Mouse (Mus musculus) mouse trophoblast stem cell (cell line): Measurements from ENCODE around the gene Myog.

Source experiments
- in situ Hi-C, 2 experiments: fragments of 300-500 bp; cut with MseI, MboI; formaldehyde crosslinking; loops; 2 replicates in 1 of 2; 3 replicates in 1 of 2; pipeline ENCODE4 v1.15.1; 2025

The Myog gene

DNA sequence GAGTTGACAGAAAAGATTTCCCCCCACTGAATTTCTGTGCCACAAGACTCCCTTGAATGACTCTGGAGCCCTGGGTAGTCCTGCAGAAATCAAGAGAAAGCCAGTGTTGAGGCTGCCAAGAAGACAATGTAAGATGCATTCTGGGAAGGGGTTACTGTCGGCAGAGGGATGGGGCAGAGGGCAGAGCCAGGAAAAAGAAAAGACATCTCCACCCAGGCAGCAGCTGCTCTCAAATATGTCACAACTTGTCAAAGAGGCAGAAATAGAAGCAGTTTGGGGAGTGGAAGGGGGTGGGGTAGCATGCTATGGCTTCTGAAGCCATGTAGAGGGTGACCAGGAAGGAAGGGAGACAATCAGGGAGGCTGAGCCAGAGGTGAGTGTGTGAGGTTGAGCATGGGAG lies 6.7 kb upstream of the Myog start:
- in situ Hi-C loops = no loop called here

DNA sequence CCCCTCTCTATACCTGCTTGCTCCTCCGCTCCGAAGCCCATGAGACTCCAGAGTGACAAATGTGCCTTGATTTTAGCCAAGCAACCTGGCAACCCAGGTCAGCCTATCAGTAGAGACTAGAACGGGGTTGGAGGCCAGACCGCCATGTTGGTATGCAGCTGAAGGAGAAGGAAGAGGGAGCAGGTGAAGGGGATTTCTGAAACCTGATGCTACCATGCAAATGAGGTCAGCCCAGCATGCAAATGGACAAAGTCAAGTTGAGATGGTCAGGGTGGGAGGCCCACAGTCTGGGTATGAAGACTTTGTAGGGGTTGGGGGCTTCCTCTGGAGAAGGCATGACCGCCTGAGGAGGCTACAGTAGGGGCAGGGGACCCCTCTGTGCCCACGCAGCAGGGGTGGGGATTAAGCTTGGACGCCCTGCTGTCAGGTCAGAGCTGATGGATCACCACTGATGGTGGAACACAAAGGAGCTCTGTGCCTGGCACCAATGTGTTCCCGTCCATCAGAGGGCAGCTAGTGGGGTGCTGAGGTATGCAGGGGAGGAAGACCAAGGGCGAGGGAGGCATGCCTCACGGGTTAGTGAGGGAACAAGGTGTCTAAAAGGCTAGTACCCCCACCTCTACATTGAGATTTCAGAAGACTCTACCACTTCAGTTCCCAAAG lies 4.2 kb upstream of the Myog start:
- in situ Hi-C loops = no loop called here

DNA sequence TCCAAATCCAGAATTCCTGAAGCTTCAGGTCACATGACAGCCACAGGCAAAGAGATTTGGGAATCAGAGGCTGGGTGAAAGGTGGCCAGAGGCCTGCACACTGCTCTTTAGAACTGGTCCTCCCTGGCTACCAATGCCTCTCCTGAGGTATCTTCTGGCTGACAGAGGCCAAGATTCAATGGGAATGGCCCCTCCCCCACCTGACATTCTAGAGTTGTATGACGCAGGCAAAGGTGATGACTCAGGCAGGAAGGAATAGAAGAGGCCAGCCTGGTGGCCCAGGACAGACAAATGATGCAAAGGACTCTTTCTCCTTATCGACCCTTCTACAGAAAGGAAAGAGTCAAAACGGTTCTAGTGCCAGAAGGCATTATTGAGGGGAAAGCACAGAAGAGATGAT lies 1.6 kb upstream of the Myog start:
- in situ Hi-C loops = no loop called here

DNA sequence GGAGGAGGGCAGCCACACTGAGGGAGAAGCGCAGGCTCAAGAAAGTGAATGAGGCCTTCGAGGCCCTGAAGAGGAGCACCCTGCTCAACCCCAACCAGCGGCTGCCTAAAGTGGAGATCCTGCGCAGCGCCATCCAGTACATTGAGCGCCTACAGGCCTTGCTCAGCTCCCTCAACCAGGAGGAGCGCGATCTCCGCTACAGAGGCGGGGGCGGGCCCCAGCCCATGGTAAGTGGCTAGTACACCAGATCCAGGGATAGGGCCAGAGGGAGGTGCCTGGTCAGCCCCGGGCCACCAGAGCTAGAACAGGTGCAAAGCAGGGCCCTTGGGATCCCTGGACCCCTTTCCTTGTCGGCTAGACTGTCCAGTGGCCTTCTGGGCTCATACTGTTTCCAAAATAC lies 511 bp downstream of the Myog start:
- in situ Hi-C loops = no loop called here

DNA sequence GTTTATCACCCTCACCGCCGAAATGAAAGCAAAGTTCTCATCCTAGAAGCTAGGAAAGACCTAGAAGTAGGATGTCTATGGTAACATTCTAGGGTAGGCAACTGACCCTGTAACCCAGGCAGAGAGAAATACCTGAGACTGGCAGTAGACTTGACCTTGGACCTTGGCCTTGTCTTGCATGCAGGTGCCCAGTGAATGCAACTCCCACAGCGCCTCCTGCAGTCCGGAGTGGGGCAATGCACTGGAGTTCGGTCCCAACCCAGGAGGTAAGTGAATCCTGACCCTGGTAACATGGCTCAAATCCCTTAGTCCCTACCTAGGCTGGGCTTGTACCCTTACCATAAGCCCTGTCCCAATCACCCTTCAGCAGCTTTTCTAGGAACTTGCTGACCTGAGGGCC lies 1.1 kb downstream of the Myog start:
- in situ Hi-C loops = no loop called here

DNA sequence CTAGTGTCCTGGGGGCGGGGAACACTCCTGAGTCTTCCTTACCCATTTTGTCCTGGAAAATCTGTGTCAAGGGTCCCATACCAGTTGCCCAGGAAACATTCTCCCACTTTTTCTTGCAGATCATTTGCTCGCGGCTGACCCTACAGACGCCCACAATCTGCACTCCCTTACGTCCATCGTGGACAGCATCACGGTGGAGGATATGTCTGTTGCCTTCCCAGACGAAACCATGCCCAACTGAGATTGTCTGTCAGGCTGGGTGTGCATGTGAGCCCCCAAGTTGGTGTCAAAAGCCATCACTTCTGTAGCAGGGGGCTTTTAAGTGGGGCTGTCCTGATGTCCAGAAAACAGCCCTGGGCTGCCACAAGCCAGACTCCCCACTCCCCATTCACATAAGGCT lies 1.8 kb downstream of the Myog start:
- in situ Hi-C loops = no loop called here

DNA sequence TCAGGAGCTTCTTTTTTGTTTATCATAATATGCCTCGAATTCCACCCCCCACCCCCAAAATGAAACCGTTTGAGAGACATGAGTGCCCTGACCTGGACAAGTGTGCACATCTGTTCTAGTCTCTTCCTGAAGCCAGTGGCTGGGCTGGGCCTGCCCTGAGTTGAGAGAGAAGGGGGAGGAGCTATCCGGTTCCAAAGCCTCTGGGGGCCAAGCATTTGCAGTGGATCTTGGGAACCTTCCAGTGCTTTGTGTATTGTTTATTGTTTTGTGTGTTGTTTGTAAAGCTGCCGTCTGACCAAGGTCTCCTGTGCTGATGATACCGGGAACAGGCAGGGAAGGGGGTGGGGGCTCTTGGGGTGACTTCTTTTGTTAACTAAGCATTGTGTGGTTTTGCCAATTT lies 2.3 kb downstream of the Myog start:
- in situ Hi-C loops = no loop called here

DNA sequence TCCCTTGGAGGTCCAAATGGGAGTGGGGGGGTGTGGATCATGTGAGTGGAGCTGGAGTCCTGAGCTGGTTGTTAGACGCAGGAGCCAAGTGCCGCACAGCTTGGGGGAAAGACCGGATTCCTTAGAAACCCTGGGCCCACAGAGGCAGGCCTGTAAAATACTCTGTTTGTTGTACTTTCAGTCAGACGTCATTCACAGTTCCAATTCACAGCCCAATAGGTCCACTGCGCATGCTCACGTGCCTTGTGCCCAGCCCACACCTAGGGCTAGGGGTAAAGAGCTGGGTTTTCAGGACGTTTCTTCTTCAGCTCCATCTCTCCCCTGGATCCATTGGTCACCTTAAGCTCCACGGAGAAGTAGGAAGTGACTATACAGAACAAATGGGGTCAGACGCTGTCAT lies 2.8 kb downstream of the Myog start:
- in situ Hi-C loops = no loop called here

DNA sequence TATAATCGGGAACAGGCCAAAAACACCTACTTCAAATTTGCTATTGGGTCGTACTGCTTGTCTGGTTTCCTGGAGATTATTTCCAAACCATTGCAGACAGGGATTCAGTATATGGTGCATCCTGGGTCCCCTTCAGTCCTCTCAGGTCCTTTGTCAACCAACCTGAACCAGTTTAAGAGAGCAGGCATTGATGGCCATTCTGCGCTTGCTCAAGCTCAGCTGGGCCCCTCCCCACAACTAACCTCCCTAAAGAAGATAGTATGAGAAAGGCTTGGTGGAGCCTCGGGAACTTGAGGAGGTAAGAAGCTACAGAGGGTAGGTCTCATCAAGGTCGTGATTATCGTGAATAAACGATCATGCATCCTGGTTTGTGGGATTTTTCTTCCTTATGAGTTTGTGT lies 3.5 kb downstream of the Myog start:
- in situ Hi-C loops = no loop called here

DNA sequence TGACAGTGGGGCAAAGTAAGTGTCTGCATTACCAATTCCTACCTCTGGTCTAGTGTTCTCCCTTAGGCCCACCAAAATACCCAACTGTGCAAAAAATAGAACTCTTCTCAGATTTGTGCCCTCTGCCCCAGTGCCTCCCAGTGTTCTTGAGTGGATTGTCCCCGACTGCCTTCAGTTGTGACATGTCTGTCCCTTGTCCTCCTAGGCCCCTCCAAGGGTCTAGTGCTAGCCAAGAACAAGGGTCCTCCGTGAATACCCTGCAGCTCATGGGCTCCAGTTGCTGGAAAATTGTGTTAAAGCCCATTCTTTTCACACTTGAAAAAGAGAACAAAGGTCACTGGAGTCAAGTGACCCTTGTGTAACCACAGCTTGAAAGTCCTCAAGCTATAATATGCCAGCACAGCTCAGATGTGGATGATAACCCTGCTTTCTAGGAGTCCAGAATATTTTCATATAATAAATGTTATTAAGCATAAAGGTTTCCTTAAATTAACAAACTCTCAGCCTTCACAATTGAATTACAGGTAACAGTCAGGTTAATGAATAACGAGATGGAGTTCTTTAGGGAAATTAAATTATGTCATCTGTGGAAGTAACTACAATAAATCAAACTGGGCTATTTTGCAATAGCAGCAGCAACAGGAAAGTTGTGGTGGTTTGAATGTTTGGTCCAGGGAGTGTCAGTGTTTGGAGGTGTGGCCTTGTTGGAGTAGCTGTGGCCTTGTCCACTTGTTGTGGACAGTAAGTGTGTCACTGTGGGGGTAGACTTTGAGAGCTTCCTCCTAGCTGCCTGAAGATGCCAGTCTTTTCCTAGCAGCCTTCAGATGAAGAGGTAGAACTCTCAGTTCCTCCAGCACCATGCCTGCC lies 4.2 kb downstream of the Myog start:
- in situ Hi-C loops = no loop called here

DNA sequence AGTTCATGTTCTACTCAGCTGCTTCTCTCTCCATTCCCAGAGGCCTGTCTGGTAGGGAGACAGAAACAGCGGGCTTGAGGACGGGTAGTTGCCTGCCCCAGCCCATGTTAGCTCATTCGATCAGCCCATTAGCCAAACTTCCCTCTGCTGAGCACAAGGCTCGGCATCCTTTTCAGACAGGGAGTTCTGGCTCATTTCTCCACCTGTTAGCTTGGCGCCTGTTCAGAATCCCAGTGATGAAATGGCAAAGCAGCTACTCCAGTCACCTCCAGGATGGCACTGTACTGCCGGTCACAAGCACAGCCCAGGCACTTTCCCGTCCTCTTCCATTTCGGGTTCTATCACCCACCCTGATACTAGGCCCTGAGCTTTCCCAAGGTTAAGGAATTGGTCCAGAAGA lies 7.5 kb downstream of the Myog start:
- in situ Hi-C loops = no loop called here

DNA sequence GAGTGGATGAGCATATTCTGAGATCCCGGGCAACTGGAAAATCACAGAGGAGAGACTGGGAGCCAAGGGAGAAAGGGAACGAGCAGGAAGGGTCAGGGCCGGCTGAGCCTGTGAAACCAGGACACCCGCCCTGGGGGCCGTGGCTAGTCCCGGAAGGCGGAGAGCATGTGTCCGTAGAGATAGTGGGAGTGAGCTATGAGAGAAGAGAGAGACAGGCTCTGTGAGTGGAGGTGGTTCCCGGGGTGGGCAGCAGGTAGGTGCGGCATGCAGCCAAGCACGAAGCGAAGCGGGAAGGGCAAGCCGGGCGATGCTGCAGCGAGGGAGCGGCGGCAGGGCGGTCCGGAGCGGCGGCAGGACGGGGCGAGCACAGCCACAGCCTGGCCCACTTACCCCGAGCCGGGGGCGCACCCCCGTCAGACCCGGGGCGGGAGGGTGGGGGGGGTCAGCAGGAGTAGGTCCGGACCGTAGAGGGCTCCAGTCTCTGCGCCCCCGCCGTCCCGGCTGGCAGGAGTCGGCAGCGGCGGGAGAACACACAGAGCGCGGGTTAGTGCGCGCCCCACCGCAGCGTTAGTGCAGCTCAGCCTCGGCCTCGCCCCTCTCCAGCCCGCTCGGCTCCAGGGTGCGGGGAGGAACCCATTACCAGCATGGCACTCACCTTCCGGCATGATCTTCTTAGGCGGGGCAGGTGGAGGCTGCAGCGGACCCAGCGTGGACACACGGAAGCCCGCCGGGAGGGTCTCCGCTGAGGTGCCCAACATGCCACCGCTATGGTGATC lies 9.0 kb downstream of the Myog start:
- in situ Hi-C loops = no loop called here

DNA sequence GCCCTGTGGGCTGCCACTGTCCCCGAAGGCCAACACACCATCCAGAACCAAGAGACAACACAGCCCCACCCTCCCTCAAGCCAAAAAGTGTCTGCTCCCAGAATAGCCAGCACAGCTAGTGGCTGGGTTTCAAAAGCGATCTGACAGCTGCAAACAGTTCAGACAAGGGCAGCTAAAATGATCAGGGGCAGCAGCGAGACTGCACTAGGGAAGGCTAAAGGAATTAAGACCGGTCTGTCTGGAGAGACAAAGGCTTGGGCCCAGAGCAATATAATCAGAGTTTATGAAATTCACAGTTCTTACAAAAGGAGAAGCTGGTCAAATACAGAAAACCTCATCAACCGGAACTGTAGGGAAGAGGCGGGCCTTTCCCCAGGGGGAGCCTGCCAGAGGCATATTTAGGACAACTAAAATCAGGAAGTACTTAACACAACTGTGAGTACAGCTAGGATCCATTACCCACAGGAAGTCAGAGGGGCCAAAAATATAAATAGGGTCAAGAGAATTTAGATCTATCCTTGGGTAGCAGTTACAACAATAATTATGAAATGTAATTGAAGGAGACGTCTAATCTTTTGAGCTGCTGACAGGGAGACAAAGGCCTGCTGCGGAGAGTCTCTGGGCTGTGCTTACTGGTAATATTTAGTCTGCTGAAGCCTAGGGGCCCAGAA lies 12.9 kb downstream of the Myog start:
- in situ Hi-C loops = no loop called here

DNA sequence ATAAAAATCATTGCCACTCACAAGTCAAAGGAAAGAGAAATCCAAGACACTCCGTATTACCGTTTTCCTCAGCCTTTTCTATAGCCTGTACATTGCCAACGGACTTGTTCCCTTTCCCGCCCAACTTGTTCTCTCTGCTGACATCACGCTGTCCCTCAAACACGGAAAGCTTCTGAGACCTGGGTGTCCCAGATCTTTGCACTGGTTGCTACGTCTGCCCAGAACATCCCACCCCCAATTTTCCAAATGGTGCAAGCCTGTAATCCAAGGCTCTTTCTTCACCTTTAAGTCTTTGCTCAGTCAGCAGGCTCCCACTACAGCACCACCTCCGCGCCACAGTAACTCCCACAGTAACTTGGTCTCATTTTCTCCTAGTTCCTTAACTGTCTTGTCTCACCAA lies 15.2 kb downstream of the Myog start:
- in situ Hi-C loops = no loop called here

DNA sequence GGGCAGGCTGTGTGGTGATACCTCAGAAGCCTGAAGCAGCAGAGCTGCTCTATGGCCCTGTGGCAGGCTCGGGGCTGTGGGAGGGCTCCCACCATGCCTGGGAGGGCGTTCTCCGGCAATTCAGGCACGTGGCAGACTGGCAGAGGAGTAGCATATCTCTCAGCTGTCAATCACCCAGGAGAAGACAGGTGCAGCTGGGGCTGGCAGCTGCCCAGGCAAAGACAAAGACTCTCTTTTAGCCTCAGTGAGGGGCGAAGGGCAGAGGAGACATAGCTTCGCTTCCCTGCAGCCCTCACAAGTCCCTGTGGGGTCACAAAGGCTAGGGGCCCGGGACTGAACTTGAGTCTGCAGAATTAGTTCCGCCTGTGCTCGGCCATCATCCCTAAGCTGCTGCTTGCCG lies 17.6 kb downstream of the Myog start:
- in situ Hi-C loops = no loop called here

DNA sequence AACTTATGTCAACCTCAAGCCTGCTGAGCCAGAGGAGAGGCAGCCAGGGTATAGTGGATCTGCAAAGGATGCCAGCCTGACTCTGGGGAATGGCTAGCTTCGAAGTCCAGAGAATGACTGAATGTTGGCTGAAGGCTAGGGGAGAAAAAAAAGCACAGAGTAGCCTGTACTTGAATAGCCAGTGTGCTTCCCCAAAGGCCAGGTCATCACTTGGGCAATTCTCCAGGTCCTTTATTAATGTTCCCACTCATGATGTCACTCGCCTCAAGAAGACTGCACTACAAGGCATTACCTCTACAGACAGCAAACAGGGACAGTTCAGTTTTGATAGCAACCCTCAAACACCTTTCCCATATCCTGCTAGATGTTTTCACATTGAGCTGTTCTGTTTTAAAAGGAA lies 20.5 kb downstream of the Myog start:
- in situ Hi-C loops = no loop called here

DNA sequence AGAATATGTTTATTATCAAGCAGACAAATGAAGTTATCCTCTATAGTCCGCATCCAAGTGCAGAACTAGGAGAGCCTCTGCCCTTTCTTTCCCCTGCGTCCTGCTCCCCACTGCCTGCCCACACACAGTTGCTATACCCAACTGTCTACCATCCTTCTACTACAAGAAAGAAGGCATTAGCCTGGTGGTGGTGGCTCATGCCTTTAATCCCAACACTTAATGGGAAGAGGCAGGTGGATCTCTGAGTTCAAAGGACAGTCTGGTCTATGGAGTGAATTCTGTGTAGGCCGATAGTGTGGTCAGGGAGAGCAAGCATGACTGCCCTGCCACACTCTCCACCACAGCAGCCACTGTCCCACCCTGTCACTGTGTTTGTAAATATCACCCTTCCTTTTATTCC lies 20.9 kb downstream of the Myog start:
- in situ Hi-C loops = no loop called here

DNA sequence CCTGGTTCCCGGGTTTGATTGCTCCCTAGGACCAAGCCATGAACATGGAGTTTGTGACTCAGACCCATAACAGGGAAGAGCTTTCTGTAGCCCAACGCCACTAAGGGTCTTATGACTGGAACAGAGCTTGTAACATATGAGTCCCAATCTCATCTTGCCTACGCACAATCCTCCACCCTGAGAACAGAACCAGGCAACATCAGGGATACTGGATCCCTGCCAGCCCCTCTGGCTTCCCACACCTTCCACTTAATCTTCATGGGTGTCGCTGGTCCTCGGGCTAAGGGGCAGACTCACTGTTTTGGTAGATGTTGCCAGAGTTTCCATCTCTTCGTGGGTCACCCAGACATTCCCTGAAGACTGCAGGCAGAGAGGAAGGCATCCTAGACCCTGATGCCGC lies 22.0 kb downstream of the Myog start:
- in situ Hi-C loops = no loop called here

DNA sequence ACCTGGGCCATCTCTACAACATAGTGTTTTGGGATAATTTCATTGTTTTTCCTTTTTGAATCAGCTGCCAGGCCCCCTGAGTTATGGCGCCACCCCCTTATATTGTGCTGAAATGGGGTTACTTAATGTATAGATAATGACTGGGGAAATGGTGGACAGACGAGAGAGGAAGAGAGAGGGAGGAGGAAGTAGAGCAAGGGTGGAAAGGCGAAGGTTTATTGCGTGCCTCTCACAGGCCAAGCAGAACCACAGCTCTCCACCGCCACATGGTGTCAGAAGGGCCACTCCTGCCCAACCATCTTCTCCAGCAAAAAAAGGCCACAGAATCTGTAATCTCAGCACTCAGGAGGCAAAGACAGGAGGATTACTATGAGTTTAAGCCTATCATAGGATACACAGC lies 25.4 kb downstream of the Myog start:
- in situ Hi-C loops = no loop called here

DNA sequence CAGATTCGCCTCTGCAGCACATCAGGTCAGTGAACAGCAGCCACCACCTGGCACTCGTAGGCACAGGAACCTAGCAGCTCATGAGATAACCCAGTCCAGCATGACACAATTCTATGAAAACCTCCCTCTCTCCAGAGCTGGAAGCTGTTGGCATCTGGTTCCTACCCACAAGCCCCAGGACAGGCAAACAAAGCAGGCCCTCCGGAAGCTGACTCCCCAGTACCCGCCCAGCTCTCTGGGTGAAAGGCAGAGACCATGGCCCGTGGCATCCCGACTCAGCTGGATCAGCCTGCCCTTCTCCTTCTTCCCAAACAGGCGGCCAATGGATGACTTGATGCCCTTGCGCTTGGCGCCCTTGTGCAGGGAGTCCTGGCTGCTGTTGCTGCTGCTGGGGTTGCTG lies 26.6 kb downstream of the Myog start:
- in situ Hi-C loops = no loop called here

DNA sequence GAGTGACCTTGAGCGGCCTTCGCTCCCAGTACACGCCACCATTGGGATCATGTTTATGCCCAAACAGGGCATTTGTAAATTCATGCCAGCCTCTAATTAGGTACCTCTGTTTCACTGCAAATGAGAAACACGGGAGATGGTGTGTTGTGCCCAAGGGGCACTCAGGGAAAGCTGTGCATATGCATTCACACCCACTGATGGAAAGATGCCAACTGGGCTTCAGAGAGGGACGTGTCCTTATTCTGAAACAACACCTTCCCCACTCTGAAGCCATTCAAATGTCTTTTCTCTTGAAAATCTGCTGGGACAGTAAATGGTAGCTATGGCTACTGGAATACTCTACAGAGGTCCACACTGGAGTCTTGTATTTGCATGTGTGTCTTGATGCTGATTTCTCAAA lies 28.5 kb downstream of the Myog start:
- in situ Hi-C loops = no loop called here

DNA sequence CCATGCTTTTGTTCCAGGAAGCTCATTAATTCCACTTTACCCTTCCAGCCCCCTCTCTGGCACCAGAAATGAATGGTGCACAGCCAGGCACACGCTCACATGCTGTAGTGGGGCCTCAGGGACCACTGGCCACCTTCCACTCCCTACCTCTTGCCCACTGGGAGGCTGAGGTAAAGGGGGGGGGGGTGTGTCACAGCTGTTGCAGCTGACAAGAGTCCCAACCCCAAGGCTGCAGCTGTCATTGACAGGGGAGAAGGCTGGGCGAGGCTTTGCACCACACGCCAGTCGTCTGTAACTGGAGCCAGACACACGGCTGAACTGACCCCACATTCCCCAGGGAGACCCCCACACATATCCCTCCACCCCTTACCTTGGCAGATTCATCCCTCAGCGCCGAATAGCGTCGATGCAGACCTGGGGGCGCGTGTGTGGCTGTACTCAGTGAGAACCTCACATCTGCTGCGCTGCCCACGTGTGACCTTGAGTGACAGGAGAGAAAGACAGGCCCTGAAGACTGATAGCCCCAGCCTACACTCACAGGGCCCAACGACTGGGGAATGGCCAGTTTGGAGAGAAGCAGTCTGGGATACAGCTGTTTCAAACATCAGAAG lies 31.0 kb downstream of the Myog start:
- in situ Hi-C loops = no loop called here
